Mouse (Mus musculus): ENCODE results near the gene Kalrn. TPM values are rescaled to one million over a fixed set of nuclear protein-coding genes. Genes with fewer than 3 reads are reported as not detected.

Kalrn gene
- polyA plus RNA-seq, 1 experiment from 2014 or later = 22.8 TPM

- WGBS = 57% methylated on average over 7 of the region's 7 CpGs
- Histone ChIP-seq H3K27ac (no peak overlapping the region), H3K9me3 (no peaks in the 10 kb centered on the region), H3K4me3 (no peak overlapping the region), H3K27me3 (ENCODE audit: insufficient read depth, poor library complexity, severe bottlenecking) (no peaks in the 10 kb centered on the region), H3K36me3 (peaks cover 14% of the 10 kb centered on the region; the same call in 1 of the 2 replicates), H3K4me1 (peaks cover 47% of the 10 kb centered on the region)
- DNase-seq (ENCODE audit: low spot score) = no peak
Measured at GRCm38 (mm10) chr16:33946021-33946420, 627.3 kb downstream of the Kalrn start.

GRCm38 (mm10) chr16:33944772-33945171 is 628.6 kb downstream of the Kalrn start:
- DNase-seq (ENCODE audit: low spot score) = no peak

DNA sequence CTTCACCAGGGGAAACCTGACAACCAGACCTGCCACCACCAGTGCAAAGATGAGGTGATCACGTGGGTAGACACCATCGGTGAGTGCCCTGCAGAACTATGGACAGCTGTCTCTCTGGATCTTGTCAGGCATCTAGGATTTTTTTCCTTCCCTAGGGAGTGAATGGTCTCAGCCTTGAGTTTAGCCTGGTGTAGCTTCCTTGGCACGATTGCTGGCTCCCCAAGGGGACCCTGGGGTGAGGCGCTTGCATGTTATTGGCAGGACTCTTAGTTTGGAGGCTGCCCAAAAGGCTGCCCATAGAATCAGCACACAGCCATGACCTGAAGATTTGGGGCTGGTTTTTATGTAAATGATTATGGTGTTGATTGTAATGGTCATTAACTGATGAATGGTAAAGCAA is 629.2 kb downstream of the Kalrn start:
- H3K4me1 ChIP-seq = peaks cover 66% of the 10 kb centered on the region
- H3K27me3 ChIP-seq (ENCODE audit: insufficient read depth, poor library complexity, severe bottlenecking) = no peaks in the 10 kb centered on the region
- H3K4me3 ChIP-seq = no peak overlapping the region
- peaks cover 14% of the 10 kb centered on the region; the same call in 1 of the 2 replicates for H3K36me3 ChIP-seq
- H3K9me3 ChIP-seq = no peaks in the 10 kb centered on the region
- no peak overlapping the region for H3K27ac ChIP-seq
- DNase-seq (ENCODE audit: low spot score) = no peak
- WGBS = 87% methylated on average over 4 of the region's 4 CpGs

More at GRCm38 (mm10) chr16:33944772-33945171, 628.6 kb downstream of the Kalrn start:
- H3K27ac ChIP-seq = peak overlapping the region; percentile 72; the same call in 1 of the 2 replicates
- H3K4me1 ChIP-seq = peaks cover 60% of the 10 kb centered on the region
- H3K4me3 ChIP-seq = no peak overlapping the region
- 26% methylated on average over 6 of the region's 6 CpGs for WGBS
- no peaks in the 10 kb centered on the region for H3K27me3 ChIP-seq (ENCODE audit: insufficient read depth, poor library complexity, severe bottlenecking)
- peaks cover 14% of the 10 kb centered on the region; the same call in 1 of the 2 replicates for H3K36me3 ChIP-seq
- no peaks in the 10 kb centered on the region for H3K9me3 ChIP-seq

- Histone ChIP-seq H3K9me3 (no peaks in the 10 kb centered on the region), H3K4me3 (no peak overlapping the region), H3K4me1 (peaks cover 74% of the 10 kb centered on the region), H3K27me3 (ENCODE audit: insufficient read depth, poor library complexity, severe bottlenecking) (no peaks in the 10 kb centered on the region), H3K27ac (no peak overlapping the region), H3K36me3 (peaks cover 9% of the 10 kb centered on the region; the same call in 1 of the 2 replicates)
- WGBS = 97% methylated on average over 6 of the region's 6 CpGs
- no peak for DNase-seq (ENCODE audit: low spot score)
Measured at GRCm38 (mm10) chr16:33943388-33943787, 629.9 kb downstream of the Kalrn start.

GRCm38 (mm10) chr16:33942341-33942740 is 631.0 kb downstream of the Kalrn start:
- H3K9me3 ChIP-seq = no peaks in the 10 kb centered on the region
- peak; percentile 85 for DNase-seq (ENCODE audit: low spot score)
- H3K27ac ChIP-seq = peak overlapping the region; percentile 85
- H3K27me3 ChIP-seq (ENCODE audit: insufficient read depth, poor library complexity, severe bottlenecking) = no peaks in the 10 kb centered on the region
- no peak overlapping the region for H3K4me3 ChIP-seq
- WGBS = 58% methylated on average over 11 of the region's 11 CpGs
- H3K4me1 ChIP-seq = peaks cover 84% of the 10 kb centered on the region
- 0 out of 2 replicates have a peak, but pooled peaks cover 4% of the 10 kb centered on the region for H3K36me3 ChIP-seq

- Histone ChIP-seq H3K27me3 (ENCODE audit: insufficient read depth, poor library complexity, severe bottlenecking) (no peaks in the 10 kb centered on the region), H3K36me3 (0 out of 2 replicates have a peak, but pooled peaks cover under 1% of the 10 kb centered on the region), H3K9me3 (no peaks in the 10 kb centered on the region), H3K4me1 (peaks cover 81% of the 10 kb centered on the region), H3K4me3 (0 out of 2 replicates have a peak overlapping the region, but pooled peaks have one; percentile 7), H3K27ac (peak overlapping the region; percentile 85)
- DNase-seq (ENCODE audit: low spot score) = peak; percentile 91
- WGBS = 18% methylated on average over 11 of the region's 11 CpGs
Measured at GRCm38 (mm10) chr16:33941271-33941781, 632.0 kb downstream of the Kalrn start.

GRCm38 (mm10) chr16:33940095-33940494 is 633.2 kb downstream of the Kalrn start:
- Histone ChIP-seq H3K36me3 (no peaks in the 10 kb centered on the region), H3K27ac (peak overlapping the region; percentile 85), H3K4me1 (peaks cover 70% of the 10 kb centered on the region), H3K9me3 (no peaks in the 10 kb centered on the region), H3K27me3 (ENCODE audit: insufficient read depth, poor library complexity, severe bottlenecking) (no peaks in the 10 kb centered on the region), H3K4me3 (no peak overlapping the region)
- no peak for DNase-seq (ENCODE audit: low spot score)
- WGBS = 84% methylated on average over 5 of the region's 5 CpGs

GRCm38 (mm10) chr16:33939636-33940035 is 633.7 kb downstream of the Kalrn start:
- Histone ChIP-seq H3K27me3 (ENCODE audit: insufficient read depth, poor library complexity, severe bottlenecking) (no peaks in the 10 kb centered on the region), H3K4me3 (no peak overlapping the region), H3K27ac (peak overlapping the region; percentile 85), H3K36me3 (no peaks in the 10 kb centered on the region), H3K4me1 (peaks cover 69% of the 10 kb centered on the region), H3K9me3 (no peaks in the 10 kb centered on the region)
- no peak for DNase-seq (ENCODE audit: low spot score)
- WGBS = 58% methylated on average over 9 of the region's 9 CpGs

DNA sequence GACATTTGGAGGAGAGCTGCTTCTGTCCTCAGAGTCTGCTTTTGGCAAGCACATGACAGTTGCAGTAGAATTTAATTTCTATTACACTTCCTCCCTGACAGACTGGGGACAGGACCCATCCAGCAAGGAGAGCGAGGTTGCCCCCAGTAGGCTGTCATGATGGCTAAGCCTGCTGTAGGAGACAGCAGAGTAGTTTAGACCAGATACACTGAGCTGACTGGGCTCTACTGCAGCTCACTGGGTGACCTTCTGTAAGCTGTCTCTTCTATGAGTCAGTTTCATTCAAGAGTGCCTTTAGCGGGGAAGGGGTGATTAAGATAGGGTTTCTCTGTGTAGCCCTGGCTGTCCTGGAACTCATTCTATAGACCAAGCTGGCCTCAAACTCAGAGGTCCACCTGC is 634.2 kb downstream of the Kalrn start:
- no peaks in the 10 kb centered on the region for H3K36me3 ChIP-seq
- peak overlapping the region; percentile 85 for H3K27ac ChIP-seq
- H3K4me1 ChIP-seq = peaks cover 72% of the 10 kb centered on the region
- H3K27me3 ChIP-seq (ENCODE audit: insufficient read depth, poor library complexity, severe bottlenecking) = no peaks in the 10 kb centered on the region
- WGBS = 68% methylated on average over 2 of the region's 2 CpGs
- H3K4me3 ChIP-seq = no peak overlapping the region
- no peak for DNase-seq (ENCODE audit: low spot score)
- no peaks in the 10 kb centered on the region for H3K9me3 ChIP-seq

DNA sequence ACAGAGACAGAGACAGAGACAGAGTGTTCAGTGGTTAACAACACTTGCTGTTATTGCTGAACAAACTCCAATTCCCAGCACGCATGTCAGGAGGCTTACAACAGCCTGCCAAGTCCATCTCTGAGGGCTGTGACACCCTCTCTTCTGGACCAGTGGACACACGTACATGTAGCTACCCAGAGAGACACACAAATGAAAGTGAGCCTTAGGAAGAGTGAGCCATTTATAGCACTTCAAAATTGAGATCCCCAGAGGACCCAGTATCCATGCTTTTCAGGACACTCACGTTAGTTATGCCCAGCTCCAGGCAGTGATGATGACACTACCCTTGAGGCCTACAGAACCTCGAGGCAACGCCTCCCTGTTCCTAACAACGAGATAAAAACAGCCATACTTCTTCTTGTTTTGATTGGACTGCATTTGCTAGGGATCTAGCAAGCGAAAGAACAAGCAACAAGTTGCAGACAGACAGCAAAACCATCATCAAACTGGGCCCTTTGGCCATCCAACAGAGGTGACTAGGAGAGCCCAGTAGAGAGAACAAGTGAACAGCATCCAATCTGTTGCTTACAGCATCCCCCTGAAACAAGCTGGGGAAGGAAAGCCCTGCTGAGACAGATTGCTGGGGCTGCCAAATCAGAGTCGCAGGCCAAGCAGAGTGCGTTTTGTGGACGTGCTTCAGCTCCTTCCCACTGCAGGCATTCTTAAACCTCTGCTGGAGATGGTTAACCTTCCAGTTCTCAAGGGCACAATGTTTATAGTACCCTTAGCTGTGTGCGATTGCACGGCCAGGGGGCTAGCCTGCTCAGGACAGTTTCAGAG is 634.8 kb downstream of the Kalrn start:
- no peak overlapping the region for H3K4me3 ChIP-seq
- 63% methylated on average over 12 of the region's 12 CpGs for WGBS
- H3K36me3 ChIP-seq = 0 out of 2 replicates have a peak, but pooled peaks cover 2% of the 10 kb centered on the region
- H3K9me3 ChIP-seq = no peaks in the 10 kb centered on the region
- H3K27me3 ChIP-seq (ENCODE audit: insufficient read depth, poor library complexity, severe bottlenecking) = no peaks in the 10 kb centered on the region
- DNase-seq (ENCODE audit: low spot score) = no peak
- peak overlapping the region; percentile 85 for H3K27ac ChIP-seq
- peaks cover 72% of the 10 kb centered on the region for H3K4me1 ChIP-seq

- no peak overlapping the region for H3K4me3 ChIP-seq
- no peaks in the 10 kb centered on the region for H3K9me3 ChIP-seq
- 0 out of 2 replicates have a peak, but pooled peaks cover 4% of the 10 kb centered on the region for H3K36me3 ChIP-seq
- peak; percentile 79 for DNase-seq (ENCODE audit: low spot score)
- H3K27me3 ChIP-seq (ENCODE audit: insufficient read depth, poor library complexity, severe bottlenecking) = no peaks in the 10 kb centered on the region
- H3K4me1 ChIP-seq = peaks cover 68% of the 10 kb centered on the region
- 49% methylated on average over 8 of the region's 8 CpGs for whole genome bisulfite sequencing
- H3K27ac ChIP-seq = peak overlapping the region; percentile 85; the same call in 1 of the 2 replicates
Measured at GRCm38 (mm10) chr16:33937567-33937966, 635.8 kb downstream of the Kalrn start.

GRCm38 (mm10) chr16:33936885-33937284 is 636.4 kb downstream of the Kalrn start:
- H3K27me3 ChIP-seq (ENCODE audit: insufficient read depth, poor library complexity, severe bottlenecking) = no peaks in the 10 kb centered on the region
- H3K4me3 ChIP-seq = no peak overlapping the region
- 0 out of 2 replicates have a peak, but pooled peaks cover 4% of the 10 kb centered on the region for H3K36me3 ChIP-seq
- no peaks in the 10 kb centered on the region for H3K9me3 ChIP-seq
- no peak for DNase-seq (ENCODE audit: low spot score)
- 90% methylated on average over 4 of the region's 4 CpGs for WGBS
- peak overlapping the region; percentile 85; the same call in 1 of the 2 replicates for H3K27ac ChIP-seq
- H3K4me1 ChIP-seq = peaks cover 67% of the 10 kb centered on the region

DNA sequence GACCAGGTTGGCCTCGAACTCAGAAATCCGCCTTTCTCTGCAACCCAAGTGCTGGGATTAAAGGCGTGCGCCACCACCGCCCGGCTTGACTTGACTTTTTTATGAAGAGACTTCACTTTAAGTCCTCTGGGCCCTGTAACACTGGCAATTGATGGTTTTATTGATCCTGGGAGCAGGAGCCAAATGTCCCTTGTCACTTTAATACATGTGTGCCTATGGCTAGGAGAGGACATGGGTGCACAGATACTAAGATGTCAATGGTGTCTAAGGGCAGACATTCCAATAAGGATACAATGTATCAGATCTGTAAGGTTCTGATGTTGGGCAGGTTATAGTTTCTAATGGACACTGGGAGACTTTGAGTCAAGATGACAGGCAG is 637.9 kb downstream of the Kalrn start:
- H3K4me1 ChIP-seq = peaks cover 58% of the 10 kb centered on the region

More for the DNA sequence above, 637.9 kb downstream of the Kalrn start:
- no peaks in the 10 kb centered on the region for H3K9me3 ChIP-seq
- 0 out of 2 replicates have a peak, but pooled peaks cover 3% of the 10 kb centered on the region for H3K27me3 ChIP-seq (ENCODE audit: insufficient read depth, poor library complexity, severe bottlenecking)
- H3K4me3 ChIP-seq = no peak overlapping the region
- 0 out of 2 replicates have a peak, but pooled peaks cover 8% of the 10 kb centered on the region for H3K36me3 ChIP-seq
- no peak overlapping the region for H3K27ac ChIP-seq
- WGBS = 89% methylated on average over 6 of the region's 6 CpGs
- no peak for DNase-seq (ENCODE audit: low spot score)

Data from heart, embryonic 10.5 days (tissue).